Mouse (Mus musculus) heart, embryonic 15.5 days (tissue): ENCODE measurements around the gene Tnrc6b. TPM values are rescaled to one million over a fixed set of nuclear protein-coding genes. Genes with fewer than 3 reads are reported as not detected.

ENCODE experiments used
- ATAC-seq: fragments of 200-750 bp; cut with Nextera tagmentation; replicated peaks from 2 replicates; pipeline ENCODE4 v1.8.0; 2017; ENCODE audit warnings: low read depth, moderate TSS enrichment; ENCODE audit not compliant: insufficient number of reproducible peaks, insufficient read depth, low FRiP score
- H3K27ac ChIP-seq: fragments of 300-500 bp; sonication (generic); 2 replicates; pipeline ENCODE4 v1.5.1; 2015; ENCODE audit warnings: mild to moderate bottlenecking, inconsistent platforms
- H3K27me3 ChIP-seq: fragments of 300-500 bp; sonication (generic); 2 replicates; pipeline ENCODE4 v1.6.1; 2015; ENCODE audit warnings: inconsistent platforms
- H3K36me3 ChIP-seq: fragments of 300-500 bp; sonication (generic); 2 replicates; pipeline ENCODE4 v1.6.1; 2015; ENCODE audit warnings: mild to moderate bottlenecking, inconsistent platforms
- H3K4me1 ChIP-seq: fragments of 300-500 bp; sonication (generic); replicated peaks from 2 replicates; pipeline ENCODE4 v1.6.1; 2015; ENCODE audit warnings: inconsistent platforms
- H3K4me2 ChIP-seq: fragments of 300-500 bp; sonication (generic); 2 replicates; pipeline ENCODE4 v1.6.1; 2015; ENCODE audit warnings: inconsistent platforms, mild to moderate bottlenecking, moderate library complexity
- H3K4me3 ChIP-seq: fragments of 300-500 bp; sonication (generic); 2 replicates; pipeline ENCODE4 v1.5.1; 2015; ENCODE audit warnings: mild to moderate bottlenecking, inconsistent platforms
- H3K9ac ChIP-seq: fragments of 300-500 bp; sonication (generic); 2 replicates; pipeline ENCODE4 v1.6.1; 2015; ENCODE audit warnings: mild to moderate bottlenecking, inconsistent platforms
- H3K9me3 ChIP-seq: fragments of 300-500 bp; sonication (generic); replicated peaks from 2 replicates; pipeline ENCODE4 v1.6.1; 2016; ENCODE audit warnings: inconsistent platforms
- WGBS: fragments of 180-500 bp; shearing (Covaris S2); methylation state at CpG from one replicate; pipeline ENCODE4 v1.1.7; 2015; ENCODE audit warnings: mixed read lengths; 5-methylcytosine and 5-hydroxymethylcytosine counted together
- microRNA-seq: library from miRNA; unstranded; fragments of <30 nt; microRNA quantifications from one replicate; pipeline ENCODE4, GENCODE M21; 2016
- polyA plus RNA-seq: library from polyadenylated mRNA; unstranded; fragments of >200 nt; fragmentation: Nextera tagmentation; extraction: Ambion mirVana; gene quantifications from 2 replicates; pipeline ENCODE4 v1.2.1, GENCODE M21; 2015

Gene Tnrc6b
- polyA plus RNA-seq, 1 experiment from 2014 or later, result 22.7 TPM

DNA sequence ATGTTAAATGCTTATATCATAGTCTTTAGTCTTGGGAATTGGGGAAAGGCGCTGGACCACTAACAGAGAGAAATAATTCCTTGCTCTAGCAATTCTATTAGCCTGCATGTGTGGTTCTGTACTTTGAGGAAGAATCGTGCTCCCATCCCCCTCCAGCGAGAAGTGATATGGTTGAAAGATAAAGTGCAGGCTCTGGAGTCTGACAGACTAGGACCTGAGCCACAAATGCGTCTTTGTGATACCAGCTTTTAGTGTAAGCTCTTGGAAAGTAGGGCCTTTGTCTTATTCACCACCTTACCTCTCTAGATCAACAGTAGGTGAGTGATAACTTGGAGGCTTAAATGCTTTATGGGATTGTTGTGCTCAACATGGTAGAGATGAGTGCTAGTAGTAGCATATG lies 270.1 kb downstream of the Tnrc6b start:
- peaks cover 3% of the 10 kb centered on the region; the same call in 1 of the 2 replicates for H3K4me1 ChIP-seq
- no peak overlapping the region for H3K4me2 ChIP-seq
- no peak overlapping the region for H3K4me3 ChIP-seq
- no peaks in the 10 kb centered on the region for H3K9me3 ChIP-seq
- ATAC-seq, result no peak
- no peak overlapping the region for H3K9ac ChIP-seq
- H3K27me3 ChIP-seq, result no peaks in the 10 kb centered on the region
- no peaks in the 10 kb centered on the region for H3K36me3 ChIP-seq
- WGBS, result 47% methylated on average over 4 of the region's 4 CpGs
- H3K27ac ChIP-seq, result no peak overlapping the region

DNA sequence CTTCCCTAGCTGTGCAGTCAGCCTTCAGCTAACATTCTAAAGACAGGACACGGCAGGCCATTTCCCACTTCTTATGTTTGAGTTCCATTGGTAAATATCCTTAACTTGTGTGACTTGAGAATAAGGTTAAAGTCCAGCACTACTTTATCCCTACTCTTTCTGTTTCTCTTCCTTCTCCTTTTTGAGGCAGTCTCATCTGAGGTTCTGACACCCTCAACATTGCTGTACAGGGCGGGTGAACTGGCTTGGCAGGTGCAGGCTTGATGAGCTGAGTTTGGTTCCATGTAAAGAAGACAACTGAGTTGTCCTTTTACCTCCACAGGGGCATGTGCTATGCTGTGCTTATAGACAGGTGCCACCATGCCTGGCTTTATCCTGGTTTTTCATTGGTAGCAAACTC lies 272.2 kb downstream of the Tnrc6b start:
- Histone ChIP-seq H3K36me3 (no peaks in the 10 kb centered on the region), H3K4me3 (no peak overlapping the region), H3K4me1 (peaks cover 3% of the 10 kb centered on the region; the same call in 1 of the 2 replicates), H3K27me3 (no peaks in the 10 kb centered on the region), H3K27ac (no peak overlapping the region), H3K9ac (no peak overlapping the region), H3K9me3 (no peaks in the 10 kb centered on the region), H3K4me2 (no peak overlapping the region)
- WGBS, result 87% methylated on average over 2 of the region's 2 CpGs
- no peak for ATAC-seq

DNA sequence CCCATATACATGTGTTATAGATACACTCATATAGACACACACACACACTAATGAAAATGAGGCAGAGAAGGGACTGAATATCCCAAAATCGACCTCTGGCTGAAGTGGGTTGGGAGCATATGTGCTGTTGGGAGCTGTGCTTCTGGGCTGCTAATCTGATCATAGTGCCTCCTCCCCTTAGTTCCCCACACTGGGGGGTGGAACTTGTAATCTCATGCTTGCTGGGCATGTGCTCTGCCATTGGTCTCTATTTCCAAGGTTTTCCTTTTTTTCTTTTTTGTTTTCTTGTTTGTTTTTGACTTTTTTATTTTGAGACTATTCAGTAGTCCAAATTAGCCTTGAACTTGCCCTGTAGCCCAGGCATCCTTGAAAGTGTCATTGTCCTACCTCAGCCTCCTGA lies 277.2 kb downstream of the Tnrc6b start:
- H3K4me2 ChIP-seq, result no peak overlapping the region
- no peak for ATAC-seq
- WGBS, result 40% methylated on average over 1 of the region's 1 CpGs
- no peaks in the 10 kb centered on the region for H3K36me3 ChIP-seq
- H3K9ac ChIP-seq, result no peak overlapping the region
- H3K27ac ChIP-seq, result no peak overlapping the region
- H3K9me3 ChIP-seq, result no peaks in the 10 kb centered on the region
- no peak overlapping the region for H3K4me3 ChIP-seq
- H3K27me3 ChIP-seq, result no peaks in the 10 kb centered on the region
- no peaks in the 10 kb centered on the region for H3K4me1 ChIP-seq

DNA sequence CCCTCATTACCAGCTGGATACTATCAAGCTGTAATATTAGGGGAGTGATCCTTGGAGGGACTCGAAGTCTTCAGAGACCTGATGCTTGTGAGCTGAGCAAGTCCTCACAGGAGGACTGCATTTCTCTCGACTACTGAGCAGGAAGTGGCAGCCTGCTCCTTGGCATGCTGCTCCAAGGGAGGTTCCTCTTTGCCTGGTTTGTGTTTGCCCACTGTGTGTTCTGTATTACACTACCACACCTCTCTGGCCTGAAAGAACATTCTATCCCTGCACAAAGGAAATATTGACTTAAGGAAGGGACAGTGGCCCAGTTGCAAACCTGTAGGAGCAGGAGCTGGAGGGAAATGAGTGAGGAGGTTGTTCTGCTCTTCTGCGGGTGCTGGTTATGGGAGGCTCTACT lies 278.6 kb downstream of the Tnrc6b start:
- H3K36me3 ChIP-seq, result no peaks in the 10 kb centered on the region
- H3K4me2 ChIP-seq, result no peak overlapping the region
- H3K4me3 ChIP-seq, result no peak overlapping the region
- WGBS, result 44% methylated on average over 3 of the region's 3 CpGs
- H3K27ac ChIP-seq, result no peak overlapping the region
- H3K9ac ChIP-seq, result no peak overlapping the region
- no peaks in the 10 kb centered on the region for H3K27me3 ChIP-seq
- ATAC-seq, result no peak
- H3K4me1 ChIP-seq, result no peaks in the 10 kb centered on the region
- H3K9me3 ChIP-seq, result no peaks in the 10 kb centered on the region

Small RNAs within 50 kb of the gene (microRNA-seq; reads per million reads assigned to microRNA genes)
- 17.9 reads per million, percentile 32 among the genes with 10 or more reads in this experiment for gene Mir5113

Other genes starting within 250 kb of the Tnrc6b start
- gene Enthd1, start 146.2 kb upstream of the Tnrc6b start, polyA plus RNA-seq, result not detected in 2 replicates
- 2.6 and 6.0 TPM in 2 replicates for gene Grap2, start 138.7 kb upstream of the Tnrc6b start, polyA plus RNA-seq
- gene Fam83f, start 39.5 kb upstream of the Tnrc6b start, polyA plus RNA-seq, result 0.21 and 1.1 TPM in 2 replicates
- 137 and 152 TPM in 2 replicates for gene Adsl, start 237.2 kb downstream of the Tnrc6b start, polyA plus RNA-seq